Mouse (Mus musculus) frontal cortex, adult 2 months (tissue): ENCODE data around the gene E330009J07Rik. TPM values are rescaled to one million over a fixed set of nuclear protein-coding genes. Genes with fewer than 3 reads are reported as not detected.

ENCODE experiments used
- DNase-seq, 2 experiments: peaks; one replicate each; pipeline ENCODE4 v3.0.0; 2022; ENCODE audit warnings: low spot score in 1 of 2; ENCODE audit errors: extremely low spot score in 1 of 2
- polyA plus RNA-seq: library from polyadenylated mRNA; depleted of rRNA; stranded (reverse); fragments of >200 nt; gene quantifications from 2 replicates; pipeline ENCODE4 v1.2.3, GENCODE M21; 2012

Gene E330009J07Rik
- polyA plus RNA-seq, 1 experiment = 24.1 TPM

GRCm38 (mm10) chr6:40430878-40431277 is 5.1 kb downstream of the E330009J07Rik start:
- DNase-seq = peak in 1 of 2 experiments; percentile 65

DNA sequence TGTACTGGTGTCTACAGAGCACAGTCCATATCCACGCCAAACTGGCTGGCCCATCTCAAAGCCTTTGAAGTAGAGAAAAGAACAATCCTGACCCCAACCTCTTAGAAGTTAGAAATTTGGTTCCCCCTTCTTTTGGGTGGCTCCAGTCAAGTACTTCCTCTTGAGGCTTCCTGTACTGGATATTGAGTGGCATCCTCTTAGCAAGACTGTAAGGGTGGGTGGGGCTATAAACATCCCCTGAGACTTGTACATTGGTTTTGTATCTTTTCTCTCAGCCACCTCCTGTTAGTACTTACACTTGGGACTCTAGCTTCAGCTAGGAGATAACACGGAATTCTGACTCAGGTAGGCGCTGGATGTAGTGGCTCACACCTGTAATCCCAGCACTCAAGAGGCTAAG is 5.7 kb downstream of the E330009J07Rik start:
- DNase-seq = no peak

DNA sequence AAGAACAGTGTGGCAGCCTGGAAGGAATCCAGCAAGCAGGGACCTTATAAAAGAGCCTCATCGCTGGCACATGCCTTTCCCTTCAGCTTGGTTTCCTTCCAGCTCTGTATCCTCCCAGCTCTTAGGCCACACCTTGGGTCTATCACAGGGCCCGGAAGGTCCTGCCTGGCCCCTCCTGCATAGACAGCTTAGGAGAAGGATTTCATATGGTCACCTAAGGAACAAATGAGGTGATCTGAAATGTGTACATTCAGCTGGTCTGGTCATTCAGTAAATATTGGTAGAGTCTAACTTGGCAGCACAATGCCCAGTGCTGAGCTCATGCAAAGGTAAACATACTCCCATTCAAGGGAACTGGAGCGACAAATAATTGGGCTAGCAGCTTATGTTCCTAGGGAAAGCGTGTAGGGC is 6.4 kb downstream of the E330009J07Rik start:
- no peak for DNase-seq

DNA sequence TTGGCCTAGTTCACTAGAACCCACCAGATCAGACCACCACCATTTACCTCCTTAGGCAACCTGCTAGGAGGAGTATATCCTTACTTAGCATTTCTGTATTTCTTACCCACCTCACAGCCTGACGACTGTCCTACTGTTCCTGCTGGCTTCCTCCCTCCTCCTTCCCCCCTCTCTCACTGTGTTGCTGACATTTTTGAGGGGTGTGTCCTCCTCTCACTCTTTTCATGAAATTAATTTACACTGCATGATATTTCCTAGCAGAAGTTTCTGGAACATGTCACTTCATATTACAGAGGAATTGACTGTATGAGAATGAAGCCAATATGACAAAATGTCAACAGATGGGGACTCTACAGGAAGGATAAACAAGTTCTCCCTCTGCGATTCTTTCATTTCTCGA is 7.2 kb downstream of the E330009J07Rik start:
- DNase-seq = no peak

- DNase-seq = no peak
Observed at GRCm38 (mm10) chr6:40427441-40427840, 8.5 kb downstream of the E330009J07Rik start.

DNA sequence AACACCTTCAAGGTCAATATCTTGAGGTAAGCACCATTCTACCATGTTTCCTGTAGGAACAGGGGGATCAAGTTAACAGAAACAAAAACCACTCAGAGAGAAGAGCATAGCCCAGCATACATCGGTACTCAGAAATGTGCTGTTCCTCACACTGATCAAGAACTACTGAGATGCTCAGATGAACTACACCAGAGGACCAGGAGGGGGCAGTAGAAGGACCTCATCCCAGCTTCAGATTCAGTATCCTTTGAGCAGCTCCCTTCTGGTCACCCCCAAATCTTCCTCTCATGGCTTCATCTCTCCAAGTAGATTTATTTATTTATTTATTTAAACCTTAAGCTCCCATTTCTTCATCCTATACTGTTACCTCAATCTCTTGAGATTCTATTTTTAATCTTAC is 12.2 kb downstream of the E330009J07Rik start:
- peak in 1 of 2 experiments; percentile 73 for DNase-seq

DNA sequence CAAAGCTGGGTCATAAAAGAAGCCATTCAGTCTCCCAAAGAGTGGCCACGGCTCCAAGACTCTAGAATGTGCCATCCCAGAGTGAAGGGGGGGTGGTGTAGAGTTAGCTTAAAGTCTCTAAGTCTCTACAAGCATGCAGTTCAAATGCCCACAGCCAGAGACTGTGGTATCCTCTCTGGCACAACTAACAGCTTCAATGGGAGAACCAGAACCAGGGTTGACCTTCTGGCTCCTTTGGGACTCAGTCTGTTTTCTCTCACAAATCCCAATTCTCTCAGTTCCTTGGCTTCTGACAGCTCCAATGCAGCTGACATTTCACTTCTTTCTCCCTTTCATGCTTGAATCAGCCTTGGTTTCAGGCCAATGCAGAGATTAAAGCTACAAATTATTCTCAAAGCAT is 12.9 kb downstream of the E330009J07Rik start:
- no peak for DNase-seq

- peak in 1 of 2 experiments; percentile 27 for DNase-seq
Observed at GRCm38 (mm10) chr6:40421099-40421498, 14.8 kb downstream of the E330009J07Rik start.

- DNase-seq = no peak
Observed at GRCm38 (mm10) chr6:40418386-40418785, 17.5 kb downstream of the E330009J07Rik start.

- no peak for DNase-seq
Observed at GRCm38 (mm10) chr6:40415799-40416198, 20.1 kb downstream of the E330009J07Rik start.

DNA sequence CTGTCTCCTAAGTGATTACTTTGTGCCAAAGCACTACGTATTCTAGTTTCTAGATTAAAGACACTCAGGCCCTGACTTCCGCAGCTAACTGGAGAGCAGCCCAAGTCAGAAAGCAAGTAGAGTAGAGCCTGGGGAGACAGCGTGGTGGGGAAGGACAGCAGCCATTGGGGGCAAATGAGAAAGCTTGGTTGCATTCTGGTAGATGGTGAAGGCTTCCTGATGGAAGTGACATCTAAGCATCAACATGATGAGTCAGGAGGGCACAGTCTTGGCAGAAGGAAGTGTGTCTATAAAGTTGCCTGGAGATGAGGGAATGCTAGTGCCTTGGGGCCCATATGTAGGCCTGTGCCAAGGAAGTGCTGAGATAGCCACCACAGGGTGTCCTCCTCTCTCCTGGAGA is 22.4 kb downstream of the E330009J07Rik start:
- DNase-seq = no peak

DNA sequence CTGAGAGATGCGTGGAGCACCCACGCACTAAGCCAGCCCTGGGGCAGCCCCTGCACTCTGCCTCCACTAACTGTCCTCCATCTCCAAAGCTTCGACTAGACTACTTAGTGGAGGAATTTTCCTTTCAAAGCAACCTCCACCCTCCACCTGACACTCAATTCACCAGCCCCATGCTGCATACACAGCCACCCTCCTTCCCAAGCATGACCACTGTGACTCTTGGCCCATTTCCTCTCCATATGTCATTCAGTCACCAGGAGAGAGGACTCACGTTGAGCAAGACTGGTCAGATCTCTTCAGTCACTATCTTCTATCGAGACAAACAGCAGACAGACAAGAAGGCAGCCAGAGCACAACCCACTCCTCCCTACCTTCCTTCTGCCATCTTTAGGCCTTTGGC is 22.9 kb downstream of the E330009J07Rik start:
- DNase-seq = no peak

GRCm38 (mm10) chr6:40411085-40411484 is 24.9 kb downstream of the E330009J07Rik start:
- DNase-seq = no peak

DNA sequence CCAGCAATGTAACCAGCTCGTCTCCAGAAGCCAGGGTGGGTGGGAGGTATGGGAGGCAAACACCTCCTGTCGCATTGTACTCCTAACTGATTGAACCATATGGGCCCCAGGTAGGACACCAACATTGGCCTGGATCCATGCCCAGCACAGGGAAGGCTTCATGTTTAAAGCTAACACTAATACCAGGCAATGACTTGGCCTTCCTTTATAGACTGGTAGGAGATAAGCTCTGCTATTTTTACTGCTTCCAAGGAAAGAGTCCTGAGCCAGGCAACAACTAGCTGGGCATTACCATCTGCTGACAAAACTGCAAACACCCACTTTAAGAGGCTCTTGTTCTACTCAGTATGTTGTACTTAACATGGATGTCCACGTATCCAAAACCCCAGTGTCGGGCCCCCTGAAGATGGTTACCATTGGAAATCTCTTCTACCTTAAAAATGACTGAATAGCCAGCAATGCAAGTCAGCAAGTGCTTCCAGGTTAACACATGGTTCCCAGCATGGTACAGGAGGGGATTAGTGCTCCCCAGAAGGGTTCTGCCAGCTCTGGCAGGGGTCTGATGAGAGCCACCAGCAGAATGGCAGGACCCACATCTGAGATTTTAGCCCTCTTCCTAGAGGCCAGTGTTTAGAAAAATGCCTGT is 32.2 kb downstream of the E330009J07Rik start:
- peak in 1 of 2 experiments; percentile 33 for DNase-seq

DNA sequence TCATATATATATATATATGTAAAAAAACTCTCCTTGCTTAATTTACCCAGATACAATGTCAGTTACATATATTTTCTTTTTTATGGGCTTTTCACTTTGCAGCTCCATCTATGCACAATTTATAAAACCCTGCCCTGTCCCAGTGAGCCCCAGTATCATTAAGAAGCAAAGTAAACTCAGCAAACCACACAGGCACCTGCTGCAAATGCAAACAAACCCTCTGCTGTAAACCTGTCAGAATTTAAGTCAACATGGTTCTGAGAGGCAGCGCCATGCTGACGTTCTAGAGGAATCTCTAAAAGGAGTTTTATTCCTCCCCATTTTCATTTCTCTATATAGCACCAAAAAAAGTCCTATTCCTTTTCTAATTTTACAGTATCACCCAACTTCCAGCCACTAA is 33.9 kb downstream of the E330009J07Rik start:
- no peak for DNase-seq

- peak; percentile 91 to 97 for DNase-seq
Observed at GRCm38 (mm10) chr6:40393213-40393612, 42.7 kb downstream of the E330009J07Rik start.

DNA sequence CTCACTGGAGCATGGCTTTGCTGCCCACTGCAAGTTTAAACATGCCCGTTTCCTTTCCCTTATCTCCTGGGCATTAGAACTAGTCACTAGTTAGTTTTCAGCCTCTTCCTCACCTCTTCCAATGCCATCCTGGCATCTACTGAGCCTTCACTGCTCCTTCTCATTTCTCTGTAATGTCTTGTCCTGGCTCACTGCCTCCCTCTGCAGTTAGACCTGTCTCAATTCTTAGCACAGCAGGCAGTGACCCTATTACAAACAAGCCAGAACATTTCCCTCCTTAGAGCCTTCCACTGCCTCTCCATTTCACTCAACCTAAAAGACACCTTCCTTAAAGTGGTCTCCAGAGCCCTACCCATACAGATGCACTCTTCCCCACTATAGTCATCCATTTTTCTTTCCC is 45.0 kb downstream of the E330009J07Rik start:
- DNase-seq = peak in 1 of 2 experiments; percentile 45

DNA sequence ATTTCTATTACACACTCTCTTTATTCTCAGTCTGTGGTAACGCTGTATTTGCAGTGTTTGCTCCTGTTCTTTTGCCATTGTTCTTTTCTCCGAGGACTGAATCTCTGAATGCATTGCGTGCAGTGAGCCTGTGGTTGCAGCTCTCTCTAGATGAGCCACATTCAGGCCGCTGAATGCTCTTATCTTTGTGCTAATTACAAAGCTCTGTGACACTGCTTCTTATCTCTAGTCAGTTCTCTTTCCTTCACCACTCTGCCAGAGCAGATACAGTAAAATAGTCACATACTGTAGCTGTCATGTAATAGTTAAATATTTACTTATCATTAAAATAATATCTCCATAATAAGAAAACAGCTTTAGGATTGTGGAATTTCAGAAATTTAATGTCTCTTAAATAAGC is 47.3 kb downstream of the E330009J07Rik start:
- no peak for DNase-seq

GRCm38 (mm10) chr6:40385682-40386081 is 50.3 kb downstream of the E330009J07Rik start:
- no peak for DNase-seq

GRCm38 (mm10) chr6:40381908-40382307 is 54.0 kb downstream of the E330009J07Rik start:
- DNase-seq = no peak

DNA sequence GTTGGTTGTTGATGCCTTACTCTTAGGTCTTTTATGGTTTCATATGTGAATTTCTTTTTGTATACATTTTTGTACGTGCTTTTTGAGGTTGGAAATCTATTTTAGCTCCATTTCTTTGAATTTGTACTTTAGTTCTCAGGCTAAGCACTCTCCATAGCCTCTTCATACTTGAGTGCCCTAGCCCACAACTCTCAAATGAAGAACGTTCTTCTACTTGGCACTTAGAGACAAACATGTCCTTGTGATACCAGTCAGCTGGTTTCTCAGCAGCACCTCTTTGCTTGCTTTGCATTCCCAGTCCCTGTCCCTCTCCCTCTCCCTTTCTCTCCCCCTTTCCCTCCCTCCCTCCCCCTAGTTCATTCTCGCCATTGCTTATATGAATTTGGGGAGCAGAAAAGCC is 55.8 kb downstream of the E330009J07Rik start:
- no peak for DNase-seq

DNA sequence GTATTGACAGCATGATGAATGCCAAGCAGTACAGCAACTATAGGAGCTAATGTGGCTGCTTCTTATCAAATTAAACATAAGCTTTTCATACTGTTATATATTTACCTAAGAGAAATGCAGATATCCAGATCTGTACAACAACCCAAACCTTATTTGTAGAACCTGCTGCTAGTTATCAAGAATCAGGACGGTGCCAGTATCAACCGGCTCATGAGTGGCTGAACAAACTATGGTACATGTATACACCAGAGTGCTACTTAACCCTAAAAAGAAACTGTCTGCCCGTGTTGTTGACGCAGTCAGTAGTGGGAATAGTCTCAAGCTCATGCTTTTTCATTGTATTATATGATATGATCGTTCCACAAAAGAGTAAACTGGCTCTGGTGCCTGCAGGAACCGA is 64.9 kb downstream of the E330009J07Rik start:
- DNase-seq = no peak

DNA sequence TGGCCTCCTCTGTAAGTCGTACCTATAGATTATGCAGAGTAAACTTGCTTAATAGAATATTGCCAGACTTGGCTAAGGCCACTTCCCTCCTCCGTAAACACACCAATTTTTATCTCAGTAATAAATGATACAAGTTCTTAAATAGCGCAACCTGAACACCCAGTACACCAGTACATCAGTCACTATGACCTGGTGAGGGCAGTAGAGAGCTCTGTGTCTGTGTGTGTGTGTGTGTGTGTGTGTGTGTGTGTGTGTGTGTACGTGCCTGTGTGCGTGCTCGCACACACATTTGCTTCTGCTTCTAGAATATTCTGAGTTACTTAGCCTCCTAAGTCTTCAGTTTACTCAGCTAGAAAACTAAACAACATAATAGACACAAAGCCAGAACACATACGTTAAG is 82.6 kb downstream of the E330009J07Rik start:
- DNase-seq = no peak
